Mouse (Mus musculus): ENCODE results near the gene Slc29a3.

Gene Slc29a3

DNA sequence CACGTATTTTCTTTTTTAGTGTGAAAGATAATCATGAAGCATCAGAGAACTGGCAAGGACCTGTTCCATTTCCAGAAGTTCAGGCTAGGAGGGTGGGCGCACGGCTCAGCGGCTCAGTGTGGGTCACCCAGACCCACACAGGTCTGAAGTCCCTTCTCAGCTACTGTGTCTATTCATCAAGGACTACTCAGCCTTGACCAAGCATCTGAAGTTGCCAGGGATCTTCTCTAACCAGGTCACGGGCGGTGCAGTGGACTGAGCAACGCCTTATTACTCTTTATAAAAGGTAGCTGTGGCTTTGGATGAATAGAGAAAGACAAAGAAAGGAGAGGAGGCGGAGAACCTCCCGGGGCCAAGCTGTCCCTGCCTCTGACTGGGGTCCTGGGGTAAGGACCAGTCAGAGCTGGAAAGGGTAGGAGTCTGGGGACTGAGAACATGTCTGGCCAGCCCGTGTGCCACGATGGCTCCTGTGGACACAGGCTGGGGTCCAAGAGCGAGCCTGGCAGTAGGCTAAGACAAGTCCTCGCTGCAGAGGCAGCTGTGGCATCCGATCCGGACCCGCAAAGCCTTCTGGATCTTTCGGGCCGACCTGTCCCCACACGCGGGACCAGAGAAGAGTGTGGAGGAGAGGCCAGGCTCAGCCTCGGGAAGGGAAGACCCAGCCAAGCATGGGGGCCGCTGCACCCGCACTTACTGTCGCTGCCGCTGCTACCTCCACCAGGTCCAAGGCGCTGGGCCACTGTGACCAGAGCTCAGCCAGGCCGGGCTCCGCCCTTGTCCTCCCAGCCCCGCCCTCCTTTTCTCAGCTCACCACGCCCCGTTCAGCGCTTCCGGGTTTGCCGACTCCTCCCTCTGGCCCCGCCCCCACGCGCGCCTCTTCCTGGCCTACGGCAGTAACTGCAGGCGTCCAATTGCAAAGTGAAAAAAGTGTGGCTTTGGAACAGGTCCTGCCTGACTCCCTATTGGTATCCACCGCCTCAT, at the start of gene Slc29a3:
Gene Slc29a3 (minus strand): TSS at position 755 of the 981 bp plus-strand sequence.
- DNase-seq (ENCODE audit: low read depth), result peak; percentile 90

GRCm38 (mm10) chr10:60801898-60802412, 49.4 kb upstream of the Slc29a3 start:
- no peak for DNase-seq (ENCODE audit: low read depth)

GRCm38 (mm10) chr10:60801168-60801897, 48.7 kb upstream of the Slc29a3 start:
- no peak for DNase-seq (ENCODE audit: low read depth)

- no peak for DNase-seq (ENCODE audit: low read depth)
Measured at GRCm38 (mm10) chr10:60800295-60801167, 47.9 kb upstream of the Slc29a3 start.

DNA sequence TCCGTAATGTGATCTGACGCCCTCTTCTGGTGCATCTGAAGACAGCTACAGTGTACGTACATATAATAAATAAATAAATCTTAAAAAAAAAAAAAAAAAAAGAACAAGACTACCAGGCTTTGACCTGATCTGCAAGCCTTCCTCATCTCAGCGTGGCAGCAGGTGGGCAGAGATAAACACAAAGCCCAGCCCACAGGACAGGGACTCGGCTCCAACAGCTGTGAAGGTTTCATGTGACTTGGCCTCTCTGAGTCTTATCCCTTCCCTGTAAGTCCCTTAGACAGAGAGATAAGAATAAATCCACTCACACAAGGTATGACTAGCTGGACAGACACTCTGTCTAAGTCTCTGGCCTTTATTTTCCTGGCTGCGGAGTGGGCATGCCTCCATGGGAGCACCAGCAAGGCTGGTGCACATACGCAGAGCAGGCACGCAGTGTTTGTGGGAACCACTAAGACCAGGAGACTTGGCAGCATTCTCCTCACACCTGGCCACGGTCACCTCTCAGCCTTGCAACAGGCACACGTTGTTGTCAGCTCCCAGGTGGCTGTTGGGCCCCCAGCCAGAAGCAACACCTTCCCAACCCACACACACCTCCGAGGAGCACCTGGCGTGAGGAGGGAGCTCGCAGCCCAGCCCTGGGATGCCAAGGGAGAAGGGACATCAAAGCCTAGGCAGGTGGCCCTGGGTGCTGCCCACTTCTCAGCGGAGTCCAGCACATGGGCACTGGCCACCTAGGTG, 45.3 kb upstream of the Slc29a3 start:
- DNase-seq (ENCODE audit: low read depth), result no peak

GRCm38 (mm10) chr10:60796474-60796873, 43.9 kb upstream of the Slc29a3 start:
- no peak for DNase-seq (ENCODE audit: low read depth)

DNA sequence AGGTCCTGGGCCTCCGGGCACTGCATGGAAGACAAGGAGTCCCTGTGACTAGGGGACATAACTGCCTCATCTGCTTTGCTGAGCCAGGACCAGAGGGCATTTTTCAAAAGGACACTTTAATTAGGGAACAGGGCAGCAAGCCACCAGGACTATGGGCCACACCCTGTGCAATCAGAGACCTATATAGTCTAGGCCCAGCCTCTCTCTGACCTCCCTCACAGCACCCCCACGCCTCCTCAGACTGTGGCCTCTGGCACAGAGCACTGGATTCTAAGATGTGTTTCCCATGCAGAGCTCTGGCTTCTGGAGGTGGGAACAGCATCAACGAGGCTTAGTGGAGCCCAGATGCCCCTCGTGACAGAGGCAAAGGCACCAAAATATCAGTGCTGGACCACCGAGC, 43.4 kb upstream of the Slc29a3 start:
- no peak for DNase-seq (ENCODE audit: low read depth)

DNA sequence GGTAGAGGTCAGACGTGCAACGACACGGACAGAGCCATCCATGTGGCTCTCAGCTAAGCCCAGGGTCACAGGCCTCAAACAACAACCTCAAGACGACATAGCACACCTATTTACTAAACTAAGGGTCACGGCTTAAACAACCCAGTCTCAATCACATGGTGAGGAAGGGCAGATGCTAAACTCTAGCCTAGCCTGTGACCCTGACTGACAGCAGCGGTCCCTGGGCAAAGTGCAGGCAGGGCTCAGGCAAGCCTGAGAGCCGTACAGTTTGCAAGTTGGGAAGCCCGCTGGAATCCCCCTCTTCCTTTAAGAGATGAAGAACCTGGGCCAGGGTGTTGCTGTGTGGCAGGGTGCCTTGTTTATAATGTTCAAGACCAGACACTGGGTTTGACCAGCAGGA, 42.2 kb upstream of the Slc29a3 start:
- DNase-seq (ENCODE audit: low read depth), result no peak

DNA sequence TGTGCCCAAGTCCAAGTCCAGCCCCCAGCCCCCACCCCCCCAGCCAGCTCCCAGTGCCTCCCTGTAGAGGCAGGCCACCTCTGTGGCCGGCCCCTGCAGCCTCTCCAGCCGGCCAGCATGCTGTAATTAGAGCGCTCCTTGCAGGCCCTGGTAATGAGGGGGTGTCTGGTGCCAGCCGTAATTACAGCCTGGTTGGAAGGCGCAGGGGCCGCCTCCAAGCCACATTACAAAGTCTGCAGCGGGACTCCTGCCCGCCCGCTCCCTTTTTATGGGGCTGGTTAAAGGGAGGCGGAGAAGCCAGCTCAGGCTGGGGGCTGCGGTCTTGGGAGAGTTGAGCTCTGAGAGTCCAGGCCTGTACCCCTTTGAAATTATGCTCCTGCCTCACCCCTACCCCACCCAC, 41.8 kb upstream of the Slc29a3 start:
- DNase-seq (ENCODE audit: low read depth), result no peak

- no peak for DNase-seq (ENCODE audit: low read depth)
Measured at GRCm38 (mm10) chr10:60792841-60793240, 40.2 kb upstream of the Slc29a3 start.

DNA sequence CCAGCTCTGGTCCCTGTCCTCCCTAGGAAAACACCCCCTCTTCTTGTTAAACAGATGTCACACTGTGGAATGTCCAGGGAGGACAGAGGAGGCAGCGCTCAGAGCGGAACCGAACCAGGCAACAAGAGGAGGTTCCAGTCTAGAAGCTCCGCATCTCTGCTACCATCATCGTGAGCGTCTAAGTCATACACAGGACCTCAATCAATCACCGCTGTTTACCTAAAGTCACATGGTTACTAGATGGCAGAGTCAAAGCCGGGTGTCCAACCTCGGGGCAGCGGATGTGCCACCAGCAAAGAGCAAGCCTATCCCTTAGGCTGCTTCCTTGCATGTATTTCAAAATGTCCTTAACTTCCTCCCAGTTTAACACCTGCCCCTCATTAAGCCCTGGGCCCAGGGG, 39.8 kb upstream of the Slc29a3 start:
- DNase-seq (ENCODE audit: low read depth), result no peak

DNA sequence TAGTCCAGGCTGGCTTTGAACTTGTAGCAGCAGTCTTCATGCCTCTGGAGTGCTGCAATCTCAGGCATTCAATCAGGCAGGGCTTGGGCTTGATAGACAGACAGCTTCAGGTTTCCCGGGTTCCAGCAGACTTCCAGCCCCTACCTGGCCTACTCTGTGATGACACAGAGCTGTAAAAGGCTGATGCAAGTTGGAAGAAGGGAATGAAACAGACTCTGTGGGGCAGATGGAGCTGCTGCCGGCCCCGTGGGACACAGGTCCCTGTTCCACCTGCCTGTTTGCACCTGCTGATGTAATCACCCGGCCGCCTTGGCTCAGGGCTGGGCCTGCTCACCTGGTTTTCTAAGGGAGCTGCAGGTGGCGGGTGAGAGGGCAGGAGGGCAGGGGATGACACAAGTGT, 38.3 kb upstream of the Slc29a3 start:
- no peak for DNase-seq (ENCODE audit: low read depth)

DNA sequence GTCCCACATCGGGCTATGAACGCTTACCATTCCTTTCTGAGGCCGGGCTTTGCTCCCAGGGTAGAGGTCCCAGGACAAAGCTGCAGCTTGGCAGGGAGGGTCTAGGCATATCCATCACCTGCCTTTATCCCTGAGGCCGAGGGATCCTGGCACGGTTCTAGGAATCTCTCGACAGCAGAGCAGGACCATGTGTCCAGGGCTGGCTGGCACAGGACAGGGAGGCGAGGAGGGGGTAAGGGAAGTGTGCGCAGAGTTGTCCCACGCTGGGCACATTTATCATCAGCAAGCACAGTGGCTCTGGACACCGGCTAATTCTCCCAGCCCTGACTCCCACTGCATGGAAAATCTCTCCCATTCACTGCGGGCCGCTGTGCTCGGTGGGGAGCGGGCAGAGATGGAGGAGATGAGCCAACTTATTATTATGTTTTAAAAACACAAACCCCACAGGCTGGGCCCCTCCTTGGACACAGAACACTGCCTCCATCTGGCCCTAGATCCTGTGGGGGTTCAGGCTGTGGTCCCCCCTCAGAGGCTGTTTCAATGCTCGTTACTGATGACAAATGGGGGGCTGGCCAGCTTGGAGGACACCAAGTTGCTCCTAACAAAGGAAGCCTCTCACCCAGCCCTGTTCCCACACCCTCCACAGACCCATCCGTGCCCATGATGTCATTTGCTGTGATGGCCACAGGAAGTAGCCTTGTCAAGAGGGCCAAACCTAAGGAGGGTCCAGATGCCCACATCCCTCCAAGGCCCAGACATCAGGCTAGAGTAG, 34.9 kb upstream of the Slc29a3 start:
- DNase-seq (ENCODE audit: low read depth), result no peak

DNA sequence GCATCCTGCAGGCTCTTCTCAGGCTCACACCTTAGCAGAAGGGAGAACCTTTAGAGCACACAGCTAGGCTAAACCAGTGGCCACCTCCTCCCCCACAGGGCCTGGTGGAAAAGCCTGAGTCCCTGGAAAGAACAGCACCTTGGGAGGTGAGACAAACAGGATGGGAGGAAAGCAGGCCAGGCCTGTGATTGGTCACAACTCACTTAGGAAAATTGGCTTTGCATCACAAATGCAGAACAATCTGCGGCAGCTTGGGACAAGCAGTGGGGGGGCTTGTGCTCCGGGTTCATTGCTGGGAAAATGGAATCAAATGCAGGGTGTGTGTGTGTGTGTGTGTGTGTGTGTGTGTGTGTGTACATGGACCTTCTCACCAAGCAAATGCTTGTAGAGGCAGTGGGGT, 31.0 kb upstream of the Slc29a3 start:
- no peak for DNase-seq (ENCODE audit: low read depth)

DNA sequence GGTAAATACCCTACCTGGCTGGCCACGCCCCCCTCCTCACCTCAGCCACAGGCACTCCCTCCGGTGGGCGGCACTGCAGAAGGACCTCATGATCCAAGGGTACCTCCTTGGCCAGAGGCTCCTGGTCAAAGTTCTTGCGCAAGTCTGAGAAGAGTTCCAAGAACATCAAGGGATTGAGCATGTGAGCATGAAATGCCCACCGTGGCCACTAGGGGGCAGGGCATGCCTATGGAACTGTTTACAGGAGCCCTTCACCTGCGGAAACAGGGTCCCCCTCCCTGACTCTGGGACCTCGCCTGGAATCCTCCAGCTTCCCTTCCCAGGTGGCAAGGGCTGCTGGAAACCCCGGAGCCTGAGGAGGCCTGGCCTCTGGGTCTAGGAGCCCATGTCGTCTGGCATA, 27.0 kb upstream of the Slc29a3 start:
- peak; percentile 49 for DNase-seq (ENCODE audit: low read depth)

GRCm38 (mm10) chr10:60778542-60778941, 25.9 kb upstream of the Slc29a3 start:
- no peak for DNase-seq (ENCODE audit: low read depth)

DNA sequence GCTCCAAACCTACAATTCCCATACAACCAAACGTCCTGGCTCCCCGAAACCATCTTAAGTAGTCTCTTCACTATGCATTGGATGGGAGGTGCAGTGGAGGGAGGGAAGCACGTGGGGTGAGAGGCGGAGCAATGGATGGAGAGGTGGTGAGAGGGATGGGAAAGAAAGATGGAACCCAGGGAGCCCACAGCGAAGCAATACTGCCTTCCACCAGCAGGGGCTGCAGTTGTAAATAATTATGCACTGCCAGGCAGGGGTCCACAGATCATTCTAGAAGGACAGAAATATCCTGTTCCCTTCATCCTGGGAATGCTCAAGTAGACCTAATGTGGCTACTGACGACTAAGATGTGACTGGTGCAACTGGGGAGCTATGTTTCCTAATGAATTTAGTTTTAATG, 22.9 kb upstream of the Slc29a3 start:
- no peak for DNase-seq (ENCODE audit: low read depth)

DNA sequence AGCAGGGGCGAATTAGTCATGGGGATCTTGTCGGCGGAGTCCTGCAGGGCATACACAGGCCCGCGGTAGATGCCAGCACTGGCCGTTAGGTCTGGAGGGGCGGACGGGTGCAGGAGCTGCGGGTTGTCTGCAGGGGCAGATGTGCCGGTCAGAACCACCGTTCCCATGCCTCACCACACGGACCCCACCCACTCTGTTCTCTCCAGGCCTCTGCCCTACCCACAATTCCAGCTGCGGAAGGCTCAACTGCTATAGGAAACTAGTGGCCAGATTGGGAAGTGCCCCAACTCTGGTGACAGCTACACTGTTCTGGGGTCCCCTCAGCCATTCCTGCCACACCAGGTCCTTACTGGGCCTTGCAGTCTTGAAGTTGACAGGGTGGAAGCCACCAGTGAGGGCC, 22.0 kb upstream of the Slc29a3 start:
- DNase-seq (ENCODE audit: low read depth), result no peak

GRCm38 (mm10) chr10:60770855-60771254, 18.3 kb upstream of the Slc29a3 start:
- DNase-seq (ENCODE audit: low read depth), result no peak

DNA sequence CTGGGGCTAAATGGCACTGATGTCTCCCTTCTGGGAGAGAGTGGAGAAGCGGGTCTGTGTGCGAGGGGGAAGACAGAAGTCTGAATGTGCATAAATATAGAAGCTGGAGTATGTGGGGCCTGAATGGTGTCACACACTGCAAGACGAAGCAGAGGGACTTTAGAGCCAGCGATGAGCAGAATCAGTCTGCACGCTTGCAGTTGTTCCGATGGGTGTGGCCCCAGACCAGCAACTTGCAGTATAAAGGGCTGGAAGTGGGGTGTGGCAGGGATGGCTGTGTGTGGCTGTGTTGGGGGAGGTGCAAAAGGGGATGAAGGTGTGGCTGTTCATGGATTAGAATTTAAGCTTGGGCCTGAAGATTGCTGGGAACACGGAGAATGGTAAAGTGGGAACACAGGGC, 16.0 kb upstream of the Slc29a3 start:
- DNase-seq (ENCODE audit: low read depth), result no peak

All from c-Kit-positive CD71-negative TER-119-negative erythroid progenitor cells, embryonic 14.5 days (primary cell).